Mouse (Mus musculus) thymus, adult 2 months (tissue): ENCODE results near the gene Flt3. TPM values are rescaled to one million over a fixed set of nuclear protein-coding genes. Genes with fewer than 3 reads are reported as not detected.

Source experiments
- DNase-seq: peaks from one replicate; pipeline ENCODE4 v3.0.0; 2021
- H3K27ac ChIP-seq: fragments of 200-500 bp; 2 replicates; pipeline ENCODE4 v1.5.1; 2012; ENCODE audit warnings: low read length, control low read depth; ENCODE audit not compliant: control insufficient read depth, insufficient read depth
- H3K27me3 ChIP-seq: fragments of 200-500 bp; 2 replicates; pipeline ENCODE4 v1.6.1; 2012; ENCODE audit warnings: mild to moderate bottlenecking, low read length, moderate library complexity, mixed read lengths; ENCODE audit not compliant: control insufficient read depth, insufficient read depth
- H3K36me3 ChIP-seq: fragments of 200-500 bp; 2 replicates; pipeline ENCODE4 v1.6.1; 2012; ENCODE audit warnings: mild to moderate bottlenecking, low read length, moderate library complexity; ENCODE audit not compliant: control insufficient read depth, insufficient read depth
- H3K4me1 ChIP-seq: fragments of 200-500 bp; replicated peaks from 2 replicates; pipeline ENCODE4 v1.6.1; 2012; ENCODE audit warnings: low read length; ENCODE audit not compliant: control insufficient read depth, insufficient read depth
- H3K4me3 ChIP-seq: fragments of 200-500 bp; 2 replicates; pipeline ENCODE4 v1.5.1; 2012; ENCODE audit warnings: mild to moderate bottlenecking, low read length, control low read depth, moderate library complexity; ENCODE audit not compliant: control insufficient read depth, insufficient read depth
- CTCF ChIP-seq: fragments of 200-500 bp; IDR thresholded peaks from 2 replicates; pipeline ENCODE4 v1.5.1; 2012; ENCODE audit warnings: mild to moderate bottlenecking, control low read depth, low read length, moderate library complexity, borderline replicate concordance; ENCODE audit not compliant: control insufficient read depth, poor library complexity, insufficient read depth; ENCODE audit errors: extremely low read depth
- POLR2A ChIP-seq: fragments of 200-500 bp; IDR thresholded peaks from 2 replicates; pipeline ENCODE4 v1.6.1; 2012; ENCODE audit warnings: mild to moderate bottlenecking, low read length, control low read depth, moderate library complexity; ENCODE audit not compliant: control insufficient read depth, poor library complexity, insufficient read depth; ENCODE audit errors: extremely low read depth
- WGBS: fragments of 180-500 bp; shearing (Covaris S2); methylation state at CpG from one replicate; pipeline ENCODE4 v1.1.7; 2018; 5-methylcytosine and 5-hydroxymethylcytosine counted together
- polyA plus RNA-seq: library from polyadenylated mRNA; depleted of rRNA; stranded (reverse); fragments of >200 nt; gene quantifications from 2 replicates; pipeline ENCODE4 v1.2.3, GENCODE M21; 2012

Gene Flt3
- polyA plus RNA-seq, 1 experiment = 5.8 TPM

DNA sequence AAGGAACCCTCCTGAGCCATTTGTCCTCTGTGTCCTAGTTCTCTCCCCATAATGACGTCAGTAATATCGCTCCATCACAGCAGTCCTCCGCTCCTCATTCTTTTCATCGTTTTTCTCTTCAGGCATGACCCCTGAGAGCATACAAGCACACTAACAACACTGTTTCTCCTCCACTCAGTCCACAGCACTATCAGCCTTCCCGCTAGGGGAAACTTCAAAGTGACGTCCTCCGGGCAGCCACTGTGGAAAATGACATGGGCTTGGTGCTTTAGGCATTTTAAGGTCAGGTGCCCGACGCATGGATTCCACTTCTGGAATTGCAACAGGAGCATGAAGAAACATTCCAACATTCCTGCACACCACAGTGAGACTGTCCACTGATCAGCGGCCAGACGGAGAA lies 735 bp upstream of the Flt3 start:
- 25% methylated on average over 11 of the region's 11 CpGs for WGBS
- H3K27me3 ChIP-seq = peaks cover 14% of the 10 kb centered on the region; the same call in 1 of the 2 replicates

DNA sequence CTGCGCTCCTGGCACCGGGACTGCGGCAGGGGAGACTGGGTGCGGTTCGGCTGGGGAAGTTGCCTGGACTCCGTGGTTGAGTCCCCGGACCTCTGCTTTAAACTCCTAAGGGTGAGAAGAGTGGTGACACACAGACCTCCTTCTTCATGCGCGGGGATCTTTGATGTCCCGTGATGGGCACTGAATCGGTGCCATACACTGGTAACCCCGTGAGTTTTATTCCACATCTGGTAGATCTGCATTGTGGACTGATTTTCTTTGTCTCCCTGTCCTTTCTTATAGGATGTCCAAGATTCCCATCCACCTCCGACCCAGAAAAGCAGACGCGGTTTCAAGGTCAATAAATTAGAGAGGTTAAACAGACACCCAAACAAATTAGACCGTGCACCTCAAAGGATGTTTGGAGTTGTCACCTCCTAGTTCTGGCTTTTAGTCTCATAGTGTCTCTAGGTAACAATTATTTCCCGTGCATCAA lies 253 bp upstream of the Flt3 start:
- peak overlapping the region; percentile 1; the same call in 1 of the 2 replicates for H3K4me3 ChIP-seq
- 2% methylated on average over 17 of the region's 17 CpGs for WGBS
- TF ChIP-seq CTCF = no peak
- TF ChIP-seq POLR2A = no peak

More for the DNA sequence above, 735 bp upstream of the Flt3 start:
- Histone ChIP-seq H3K4me1 (peaks cover 8% of the 10 kb centered on the region), H3K27ac (no peak overlapping the region), H3K4me3 (no peak overlapping the region), H3K36me3 (no peaks in the 10 kb centered on the region)
- DNase-seq = no peak
- TF ChIP-seq CTCF (no peak), POLR2A (no peak)

DNA sequence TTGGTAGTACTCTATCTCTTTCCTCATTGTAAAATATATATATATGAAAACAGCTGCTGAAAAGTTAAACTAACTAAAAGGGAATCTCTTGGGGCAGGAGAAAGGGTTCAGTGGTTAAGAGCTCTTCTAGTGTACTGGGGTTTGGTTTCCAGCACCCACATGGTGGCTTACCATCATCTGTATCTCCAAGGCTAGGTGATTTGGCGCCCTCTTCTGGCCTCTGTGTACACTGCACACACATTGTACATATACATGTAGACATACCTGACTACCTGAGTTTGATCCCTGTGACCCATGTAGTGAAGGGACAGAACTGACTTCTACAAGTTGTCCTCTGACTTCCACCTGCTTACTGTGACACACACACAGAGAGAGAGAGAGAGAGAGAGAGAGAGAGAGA lies 5.2 kb downstream of the Flt3 start:
- DNase-seq = no peak
- WGBS = 85% methylated on average over 1 of the region's 1 CpGs
- Histone ChIP-seq H3K27ac (no peak overlapping the region), H3K27me3 (peaks cover 4% of the 10 kb centered on the region; the same call in 1 of the 2 replicates), H3K4me1 (peaks cover 5% of the 10 kb centered on the region), H3K4me3 (no peak overlapping the region), H3K36me3 (no peaks in the 10 kb centered on the region)
- TF ChIP-seq CTCF = no peak
- no peak for TF ChIP-seq POLR2A

More for the DNA sequence above, 253 bp upstream of the Flt3 start:
- H3K4me1 ChIP-seq = peaks cover 8% of the 10 kb centered on the region
- peaks cover 14% of the 10 kb centered on the region; the same call in 1 of the 2 replicates for H3K27me3 ChIP-seq
- H3K36me3 ChIP-seq = no peaks in the 10 kb centered on the region
- no peak overlapping the region for H3K27ac ChIP-seq
- DNase-seq = no peak

DNA sequence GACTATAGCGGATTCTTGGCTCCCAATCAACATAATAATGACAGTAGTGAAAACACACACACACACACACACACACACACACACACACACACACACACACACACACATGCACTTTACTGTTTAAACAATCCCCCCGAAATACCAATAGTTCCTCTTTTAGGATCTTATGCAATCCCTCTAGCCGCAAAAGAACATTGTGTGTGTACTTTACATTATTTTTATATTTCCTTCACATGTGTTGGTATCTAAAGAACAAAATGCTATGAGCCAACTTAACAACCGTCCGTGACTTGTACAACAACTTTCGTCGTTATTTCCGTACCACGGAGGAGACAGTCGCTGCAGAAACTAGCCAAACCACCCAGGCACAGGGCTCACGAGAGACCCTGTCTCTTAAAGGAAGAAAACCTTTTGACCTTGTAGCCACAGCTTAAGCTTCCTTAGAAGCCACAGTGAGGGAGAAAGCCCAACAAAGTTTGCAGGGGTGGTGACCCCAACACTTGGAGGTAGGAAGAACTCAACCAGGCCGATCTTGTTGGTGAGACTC lies 7.5 kb downstream of the Flt3 start:
- WGBS = 19% methylated on average over 12 of the region's 12 CpGs

DNA sequence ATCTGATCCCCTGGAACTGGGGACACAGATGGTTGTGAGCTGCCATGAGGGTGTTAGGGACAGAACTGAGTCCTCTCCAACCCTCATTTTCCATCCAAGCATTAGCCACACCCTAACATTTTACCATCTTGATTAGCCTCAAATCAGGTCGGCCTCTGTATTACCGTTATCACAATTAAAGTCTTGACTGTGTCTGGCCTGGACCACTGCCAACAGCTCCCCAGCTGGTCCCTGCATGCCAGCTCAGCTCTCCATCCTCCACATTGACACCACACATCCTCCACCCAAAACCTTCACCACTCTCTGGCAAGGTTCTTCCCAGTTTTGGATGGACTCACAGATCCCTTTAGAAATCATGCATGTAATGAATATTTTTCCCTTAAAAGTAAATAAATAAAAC lies 9.5 kb downstream of the Flt3 start:
- TF ChIP-seq CTCF = no peak
- TF ChIP-seq POLR2A = no peak
- no peaks in the 10 kb centered on the region for H3K27me3 ChIP-seq

More for the DNA sequence above, 7.5 kb downstream of the Flt3 start:
- H3K4me3 ChIP-seq = no peak overlapping the region
- H3K4me1 ChIP-seq = peaks cover 3% of the 10 kb centered on the region
- DNase-seq = no peak
- no peaks in the 10 kb centered on the region for H3K27me3 ChIP-seq
- TF ChIP-seq POLR2A = no peak
- no peak for TF ChIP-seq CTCF
- no peaks in the 10 kb centered on the region for H3K36me3 ChIP-seq
- no peak overlapping the region for H3K27ac ChIP-seq

DNA sequence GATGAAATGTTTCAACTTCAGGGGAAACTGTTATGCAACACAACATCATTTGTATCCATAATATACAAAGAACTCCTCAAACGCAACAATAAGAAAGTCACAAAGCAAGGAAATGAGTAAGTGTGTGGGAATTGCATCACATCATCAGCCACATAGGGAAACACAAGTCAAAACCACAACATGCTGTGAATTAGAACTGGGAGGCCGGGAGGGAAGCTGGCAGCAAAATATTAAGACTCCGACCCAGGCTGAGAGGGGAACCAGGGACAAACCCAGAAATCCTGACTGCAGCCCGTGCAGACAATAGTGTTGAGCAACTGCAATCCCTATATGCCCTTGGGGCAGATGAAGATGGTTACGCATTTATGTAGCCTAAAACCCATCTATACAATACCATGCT lies 11.2 kb downstream of the Flt3 start:
- Histone ChIP-seq H3K27me3 (no peaks in the 10 kb centered on the region), H3K36me3 (no peaks in the 10 kb centered on the region), H3K27ac (no peak overlapping the region), H3K4me1 (peaks cover 3% of the 10 kb centered on the region), H3K4me3 (no peak overlapping the region)
- 77% methylated on average over 5 of the region's 5 CpGs for WGBS
- TF ChIP-seq CTCF = no peak
- no peak for TF ChIP-seq POLR2A
- no peak for DNase-seq

More for the DNA sequence above, 9.5 kb downstream of the Flt3 start:
- H3K27ac ChIP-seq = no peak overlapping the region
- H3K4me3 ChIP-seq = no peak overlapping the region
- H3K4me1 ChIP-seq = peaks cover 3% of the 10 kb centered on the region
- no peak for DNase-seq
- no peaks in the 10 kb centered on the region for H3K36me3 ChIP-seq
- 18% methylated on average over 2 of the region's 2 CpGs for WGBS

DNA sequence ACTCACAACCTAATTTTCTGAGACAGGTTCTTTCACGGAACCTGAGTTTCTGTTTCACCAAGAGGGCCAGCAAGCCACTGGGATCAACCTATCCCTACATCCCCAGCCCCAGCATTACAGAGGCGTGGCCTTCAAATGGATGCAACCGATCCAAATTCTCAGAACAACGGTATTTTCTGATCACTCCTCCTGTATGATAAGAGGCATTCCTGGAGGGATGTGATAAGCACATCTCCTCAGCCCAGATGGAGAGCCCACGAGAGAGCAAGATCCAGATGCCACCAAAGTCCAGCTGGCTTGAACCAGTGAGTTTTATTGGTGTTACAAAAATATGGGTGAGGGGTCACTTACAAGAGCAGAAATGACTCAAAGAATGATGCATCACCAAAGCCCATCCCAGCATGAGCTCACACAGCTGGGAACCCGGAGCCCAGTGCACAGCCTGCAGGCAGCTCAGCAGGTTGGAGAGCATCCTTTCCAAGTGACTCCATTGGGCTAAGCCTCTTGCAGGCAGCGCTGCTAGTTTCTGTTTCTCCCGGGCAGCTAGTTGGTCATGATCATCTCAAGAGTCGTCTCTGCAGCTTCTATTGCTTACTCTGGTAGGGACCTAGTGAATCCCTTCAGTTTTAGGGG lies 11.8 kb downstream of the Flt3 start:
- WGBS = 76% methylated on average over 9 of the region's 9 CpGs
- Histone ChIP-seq H3K36me3 (no peaks in the 10 kb centered on the region), H3K27me3 (no peaks in the 10 kb centered on the region), H3K27ac (no peak overlapping the region), H3K4me1 (peaks cover 3% of the 10 kb centered on the region), H3K4me3 (no peak overlapping the region)
- DNase-seq = no peak
- TF ChIP-seq CTCF = no peak
- TF ChIP-seq POLR2A = no peak
